Mouse (Mus musculus): Measurements from ENCODE around the gene Abca17. TPM values are rescaled to one million over a fixed set of nuclear protein-coding genes. Genes with fewer than 3 reads are reported as not detected.

The Abca17 gene
- polyA plus RNA-seq, 1 experiment from 2014 or later, result not detected

- Histone ChIP-seq H3K9ac (ENCODE audit: low read depth, low read length) (no peak overlapping the region), H3K9me3 (ENCODE audit: control insufficient read depth) (no peaks in the 10 kb centered on the region), H3K4me1 (replicated peaks; ENCODE audit: control insufficient read depth, insufficient read depth, low read length) (no peaks in the 10 kb centered on the region), H3K27ac (ENCODE audit: low read depth, low read length) (no peak overlapping the region), H3K27me3 (replicated peaks; ENCODE audit: control insufficient read depth, insufficient read depth, low read length) (no peaks in the 10 kb centered on the region), H3K4me2 (replicated peaks; ENCODE audit: low read depth) (no peak overlapping the region), H3K36me3 (ENCODE audit: control insufficient read depth, insufficient read depth) (no peaks in the 10 kb centered on the region), H3K4me3 (ENCODE audit: low read depth, low read length) (no peak overlapping the region)
- 51% methylated on average over 4 of the region's 4 CpGs for WGBS
- no peak for TF ChIP-seq CTCF (IDR thresholded peaks at IDR 0.05; ENCODE audit: low read depth)
- ATAC-seq, result no peak
These were observed 91.9 kb downstream of the Abca17 start for GRCm38 (mm10) chr17:24258981-24259380.

DNA sequence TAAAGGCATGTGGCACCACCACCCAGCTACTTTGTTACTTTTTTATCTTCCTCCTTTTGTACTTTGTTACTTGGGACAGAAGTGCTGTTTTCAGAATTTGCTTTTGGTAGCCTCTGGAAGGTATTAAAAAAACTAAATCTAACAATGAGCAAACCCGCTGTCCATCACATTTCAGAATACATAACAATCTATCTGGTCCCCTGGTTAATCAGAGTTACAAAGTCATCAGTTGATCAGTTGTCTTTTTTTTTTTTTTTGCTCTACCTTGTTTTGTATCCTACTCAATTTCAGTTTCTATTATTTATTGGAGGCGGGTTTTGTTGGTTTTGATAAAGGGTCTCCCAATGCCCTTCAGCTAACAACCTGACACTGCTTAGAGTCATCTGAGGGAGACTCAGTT, 98.5 kb downstream of the Abca17 start:
- Histone ChIP-seq H3K27me3 (replicated peaks; ENCODE audit: control insufficient read depth, insufficient read depth, low read length) (no peaks in the 10 kb centered on the region), H3K9ac (ENCODE audit: low read depth, low read length) (no peak overlapping the region), H3K9me3 (ENCODE audit: control insufficient read depth) (no peaks in the 10 kb centered on the region), H3K27ac (ENCODE audit: low read depth, low read length) (no peak overlapping the region), H3K4me1 (replicated peaks; ENCODE audit: control insufficient read depth, insufficient read depth, low read length) (no peaks in the 10 kb centered on the region), H3K36me3 (ENCODE audit: control insufficient read depth, insufficient read depth) (peaks cover 7% of the 10 kb centered on the region; the same call in 1 of the 2 replicates), H3K4me2 (replicated peaks; ENCODE audit: low read depth) (no peak overlapping the region), H3K4me3 (ENCODE audit: low read depth, low read length) (no peak overlapping the region)
- TF ChIP-seq CTCF (IDR thresholded peaks at IDR 0.05; ENCODE audit: low read depth), result no peak
- ATAC-seq, result no peak
- WGBS, result 95% methylated on average over 2 of the region's 2 CpGs

GRCm38 (mm10) chr17:24251320-24252069, 99.4 kb downstream of the Abca17 start, which contains the start of gene Ccnf:
Gene Ccnf (minus strand): TSS chr17:24251484.
- peak within 1 kb of the TSS; percentile 63 for H3K9ac ChIP-seq (ENCODE audit: low read depth, low read length)
- peak within 1 kb of the TSS; percentile 29; the same call in 1 of the 2 replicates for H3K27ac ChIP-seq (ENCODE audit: low read depth, low read length)
- peak within 1 kb of the TSS; percentile 68 for H3K4me3 ChIP-seq (ENCODE audit: low read depth, low read length)
- no peaks in the 10 kb centered on the region for H3K9me3 ChIP-seq (ENCODE audit: control insufficient read depth)
- no peaks in the 10 kb centered on the region for H3K27me3 ChIP-seq (replicated peaks; ENCODE audit: control insufficient read depth, insufficient read depth, low read length)
- peak; percentile 66 for TF ChIP-seq CTCF (IDR thresholded peaks at IDR 0.05; ENCODE audit: low read depth)
- H3K36me3 ChIP-seq (ENCODE audit: control insufficient read depth, insufficient read depth), result peaks cover 12% of the 10 kb centered on the region; the same call in 1 of the 2 replicates
- peak; percentile 100 for ATAC-seq
- peak within 1 kb of the TSS; percentile 78 for H3K4me2 ChIP-seq (replicated peaks; ENCODE audit: low read depth)
- H3K4me1 ChIP-seq (replicated peaks; ENCODE audit: control insufficient read depth, insufficient read depth, low read length), result no peaks in the 10 kb centered on the region
- WGBS, result under 1% methylated on average over 47 of the region's 48 CpGs

GRCm38 (mm10) chr17:24250988-24251319, 99.9 kb downstream of the Abca17 start:
- no peaks in the 10 kb centered on the region for H3K27me3 ChIP-seq (replicated peaks; ENCODE audit: control insufficient read depth, insufficient read depth, low read length)
- H3K4me1 ChIP-seq (replicated peaks; ENCODE audit: control insufficient read depth, insufficient read depth, low read length), result no peaks in the 10 kb centered on the region
- ATAC-seq, result no peak
- peaks cover 16% of the 10 kb centered on the region; the same call in 1 of the 2 replicates for H3K36me3 ChIP-seq (ENCODE audit: control insufficient read depth, insufficient read depth)
- no peak for TF ChIP-seq CTCF (IDR thresholded peaks at IDR 0.05; ENCODE audit: low read depth)
- peak overlapping the region; percentile 63 for H3K9ac ChIP-seq (ENCODE audit: low read depth, low read length)
- H3K9me3 ChIP-seq (ENCODE audit: control insufficient read depth), result no peaks in the 10 kb centered on the region
- peak overlapping the region; percentile 11; the same call in 1 of the 2 replicates for H3K27ac ChIP-seq (ENCODE audit: low read depth, low read length)
- peak overlapping the region; percentile 78 for H3K4me2 ChIP-seq (replicated peaks; ENCODE audit: low read depth)
- H3K4me3 ChIP-seq (ENCODE audit: low read depth, low read length), result peak overlapping the region; percentile 68
- WGBS, result under 1% methylated on average over 32 of the region's 32 CpGs

GRCm38 (mm10) chr17:24248641-24249040, 102.2 kb downstream of the Abca17 start:
- Histone ChIP-seq H3K4me1 (replicated peaks; ENCODE audit: control insufficient read depth, insufficient read depth, low read length) (no peaks in the 10 kb centered on the region), H3K9me3 (ENCODE audit: control insufficient read depth) (0 out of 2 replicates have a peak, but pooled peaks cover 2% of the 10 kb centered on the region), H3K27me3 (replicated peaks; ENCODE audit: control insufficient read depth, insufficient read depth, low read length) (no peaks in the 10 kb centered on the region), H3K4me3 (ENCODE audit: low read depth, low read length) (no peak overlapping the region), H3K27ac (ENCODE audit: low read depth, low read length) (no peak overlapping the region; the same call in 1 of the 2 replicates), H3K36me3 (ENCODE audit: control insufficient read depth, insufficient read depth) (peaks cover 34% of the 10 kb centered on the region), H3K4me2 (replicated peaks; ENCODE audit: low read depth) (no peak overlapping the region), H3K9ac (ENCODE audit: low read depth, low read length) (no peak overlapping the region)
- peak; percentile 45 for TF ChIP-seq CTCF (IDR thresholded peaks at IDR 0.05; ENCODE audit: low read depth)
- no peak for ATAC-seq
- 94% methylated on average over 2 of the region's 2 CpGs for WGBS

- 0 out of 2 replicates have a peak, but pooled peaks cover 2% of the 10 kb centered on the region for H3K9me3 ChIP-seq (ENCODE audit: control insufficient read depth)
- no peaks in the 10 kb centered on the region for H3K4me1 ChIP-seq (replicated peaks; ENCODE audit: control insufficient read depth, insufficient read depth, low read length)
- no peak for ATAC-seq
- peaks cover 74% of the 10 kb centered on the region for H3K36me3 ChIP-seq (ENCODE audit: control insufficient read depth, insufficient read depth)
- H3K27me3 ChIP-seq (replicated peaks; ENCODE audit: control insufficient read depth, insufficient read depth, low read length), result no peaks in the 10 kb centered on the region
- no peak overlapping the region; the same call in 1 of the 2 replicates for H3K27ac ChIP-seq (ENCODE audit: low read depth, low read length)
- TF ChIP-seq CTCF (IDR thresholded peaks at IDR 0.05; ENCODE audit: low read depth), result no peak
- no peak overlapping the region for H3K4me2 ChIP-seq (replicated peaks; ENCODE audit: low read depth)
- H3K9ac ChIP-seq (ENCODE audit: low read depth, low read length), result no peak overlapping the region
- no peak overlapping the region for H3K4me3 ChIP-seq (ENCODE audit: low read depth, low read length)
- WGBS, result 98% methylated on average over 8 of the region's 8 CpGs
These were observed 106.8 kb downstream of the Abca17 start for GRCm38 (mm10) chr17:24244061-24244460.
